Mouse (Mus musculus) bone marrow macrophage, adult 2 months (primary cell): ENCODE data around the gene Dysf.
A peak's percentile ranks its signal among the peaks of the same experiment; 100 is the strongest.

Experiments used
- CTCF ChIP-seq: IDR thresholded peaks from 2 replicates; pipeline ENCODE4 v1.5.1; 2012; ENCODE audit warnings: low read depth, mild to moderate bottlenecking, low read length, moderate library complexity
- POLR2A ChIP-seq: IDR thresholded peaks from 2 replicates; pipeline ENCODE4 v1.6.1; 2012; ENCODE audit warnings: mild to moderate bottlenecking, low read depth, low read length, borderline replicate concordance

DNA sequence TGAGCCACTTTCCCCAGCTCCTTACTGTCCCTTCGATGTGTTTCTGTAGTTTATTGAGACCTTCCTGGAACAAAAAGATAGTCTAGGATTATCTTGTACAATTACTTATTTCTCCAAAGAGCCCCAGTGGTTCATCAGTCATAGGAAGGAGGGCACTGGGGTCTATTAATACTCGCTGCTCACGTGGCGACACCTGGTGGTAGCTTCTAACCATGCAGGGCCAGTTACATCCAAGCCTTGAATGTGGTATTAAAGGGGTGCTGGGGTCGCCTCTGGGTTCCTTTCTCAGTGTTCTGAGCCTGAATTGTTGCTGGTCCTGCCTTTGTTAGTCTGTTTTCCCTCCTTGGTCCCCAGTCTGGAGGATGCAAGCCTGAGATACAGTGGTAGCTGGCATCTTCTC lies 52.9 kb downstream of the Dysf start:
- TF ChIP-seq CTCF: peak; percentile 52
- no peak for TF ChIP-seq POLR2A
